Mouse (Mus musculus) lung, adult 2 months (tissue): Measurements from ENCODE around the gene Micall1. TPM values are rescaled to one million over a fixed set of nuclear protein-coding genes. Genes with fewer than 3 reads are reported as not detected.
A peak's percentile ranks its signal among the peaks of the same experiment; 100 is the strongest.

ENCODE experiments used
- DNase-seq: peaks from one replicate; pipeline ENCODE4 v3.0.0; 2022
- H3K4me1 ChIP-seq: fragments of 200-500 bp; 2 replicates; pipeline ENCODE4 v1.6.1; 2011; ENCODE audit warnings: low read length; ENCODE audit not compliant: control insufficient read depth, insufficient read depth
- H3K4me3 ChIP-seq: fragments of 200-500 bp; replicated peaks from 2 replicates; pipeline ENCODE3; 2011; ENCODE audit warnings: low read depth, mild to moderate bottlenecking, control low read depth, low read length; ENCODE audit errors: extremely low read depth
- CTCF ChIP-seq: fragments of 200-500 bp; IDR thresholded peaks from 2 replicates; pipeline ENCODE4 v1.5.1; 2011; ENCODE audit warnings: mild to moderate bottlenecking, low read length, control low read depth; ENCODE audit not compliant: insufficient read depth
- POLR2A ChIP-seq: fragments of 200-500 bp; IDR thresholded peaks from 2 replicates; pipeline ENCODE4 v1.6.1; 2011; ENCODE audit warnings: low read depth, mild to moderate bottlenecking, control low read depth, low read length, borderline replicate concordance; ENCODE audit errors: extremely low read depth
- WGBS: fragments of 180-500 bp; shearing (Covaris S2); methylation state at CpG from one replicate; pipeline ENCODE4 v1.1.7; 2018; 5-methylcytosine and 5-hydroxymethylcytosine counted together
- polyA plus RNA-seq: library from polyadenylated mRNA; depleted of rRNA; stranded (reverse); fragments of >200 nt; gene quantifications from 2 replicates; pipeline ENCODE4 v1.2.3, GENCODE M21; 2012

Micall1 gene
- polyA plus RNA-seq, 1 experiment = 31.9 TPM

- Histone ChIP-seq H3K4me1 (peaks cover 10% of the 10 kb centered on the region), H3K4me3 (no peak overlapping the region)
- no peak for DNase-seq
- TF ChIP-seq POLR2A (no peak), CTCF (no peak)
- WGBS = 32% methylated on average over 7 of the region's 7 CpGs
Observed at GRCm38 (mm10) chr15:79107966-79108365, 732 bp upstream of the Micall1 start.

DNA sequence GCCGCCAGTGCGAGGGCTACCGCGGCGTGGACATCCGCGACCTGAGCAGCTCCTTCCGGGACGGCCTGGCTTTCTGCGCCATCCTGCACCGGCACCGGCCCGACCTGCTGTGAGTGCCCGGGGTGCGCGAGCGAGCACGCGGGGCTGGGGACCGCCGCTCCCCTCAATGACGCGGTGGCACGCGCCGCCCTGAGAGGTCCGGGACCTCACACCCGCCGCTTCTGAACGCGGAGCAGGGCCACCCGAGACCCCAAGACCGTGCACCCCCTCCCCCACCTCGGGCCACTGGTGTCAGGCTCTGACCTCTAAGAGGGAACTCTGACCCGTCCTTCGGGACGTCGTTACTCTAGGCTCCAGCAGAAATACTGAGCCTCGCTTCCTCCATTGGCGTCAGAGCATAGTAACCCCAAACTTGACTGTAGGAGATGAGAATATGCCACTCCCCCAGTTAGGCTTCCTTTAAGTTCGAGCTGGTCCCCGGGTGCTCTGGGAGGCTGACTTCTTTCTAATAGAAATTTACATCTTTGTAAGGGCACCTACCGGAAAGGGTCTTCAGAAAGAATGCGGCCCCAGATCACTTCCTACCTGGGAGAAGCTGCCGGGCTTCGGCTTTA lies 730 bp downstream of the Micall1 start:
- WGBS = 1% methylated on average over 46 of the region's 46 CpGs

GRCm38 (mm10) chr15:79110031-79110430 lies 1.3 kb downstream of the Micall1 start:
- Histone ChIP-seq H3K4me3 (peak overlapping the region; percentile 83), H3K4me1 (peaks cover 10% of the 10 kb centered on the region)
- no peak for DNase-seq
- 18% methylated on average over 9 of the region's 9 CpGs for WGBS
- no peak for TF ChIP-seq CTCF
- TF ChIP-seq POLR2A = no peak

More for the DNA sequence above, 730 bp downstream of the Micall1 start:
- H3K4me1 ChIP-seq = peaks cover 10% of the 10 kb centered on the region
- no peak for DNase-seq
- H3K4me3 ChIP-seq = peak overlapping the region; percentile 83
- TF ChIP-seq CTCF (no peak), POLR2A (no peak)

DNA sequence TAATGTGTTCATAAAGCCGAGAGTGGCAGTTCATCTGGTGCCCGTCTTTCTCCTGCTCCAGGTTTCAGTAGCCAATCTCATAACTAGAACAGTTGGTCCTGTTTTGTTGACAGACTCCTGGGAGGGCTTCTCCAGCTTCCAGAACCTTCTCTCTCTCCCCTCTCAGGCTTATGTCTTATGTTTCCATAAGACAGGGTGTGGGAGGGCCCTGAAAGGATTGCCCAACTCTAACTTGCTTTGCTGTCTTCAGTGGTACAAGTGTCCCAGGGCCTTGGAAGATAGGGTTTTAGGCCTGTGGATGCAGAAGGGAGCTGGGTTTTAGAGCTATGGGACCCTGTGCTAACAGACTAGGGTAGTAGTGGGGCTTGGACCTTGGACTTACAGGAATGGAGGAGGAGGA lies 1.8 kb downstream of the Micall1 start:
- Histone ChIP-seq H3K4me1 (peaks cover 10% of the 10 kb centered on the region), H3K4me3 (no peak overlapping the region)
- 57% methylated on average over 2 of the region's 2 CpGs for WGBS
- TF ChIP-seq POLR2A = no peak
- no peak for TF ChIP-seq CTCF
- DNase-seq = no peak

DNA sequence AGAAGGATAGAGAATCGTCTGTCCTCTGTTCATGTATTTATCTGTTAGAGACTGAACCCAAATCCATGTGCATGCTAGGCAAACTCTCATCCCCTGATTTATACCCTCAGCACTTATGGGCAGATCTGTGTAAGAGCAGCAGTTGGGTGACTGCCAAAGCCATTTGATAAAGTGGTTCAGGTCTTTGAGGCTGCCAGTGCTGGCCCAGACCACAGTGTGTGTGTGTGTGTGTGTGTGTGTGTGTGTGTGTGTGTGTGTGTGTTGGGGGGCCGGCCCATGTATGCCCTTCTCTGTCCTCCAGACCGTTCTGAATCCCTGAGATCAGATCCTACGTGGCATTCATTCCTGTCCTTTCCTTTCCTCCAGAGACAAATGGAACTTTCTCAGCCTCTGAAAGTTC lies 3.1 kb downstream of the Micall1 start:
- TF ChIP-seq POLR2A (no peak), CTCF (no peak)
- Histone ChIP-seq H3K4me3 (no peak overlapping the region), H3K4me1 (peaks cover 10% of the 10 kb centered on the region)
- 37% methylated on average over 4 of the region's 4 CpGs for WGBS
- DNase-seq = no peak

- WGBS = 26% methylated on average over 5 of the region's 5 CpGs
- Histone ChIP-seq H3K4me1 (peaks cover 6% of the 10 kb centered on the region), H3K4me3 (no peak overlapping the region)
- DNase-seq = no peak
- TF ChIP-seq CTCF (no peak), POLR2A (no peak)
Observed at GRCm38 (mm10) chr15:79115276-79115675, 6.6 kb downstream of the Micall1 start.

- H3K4me1 ChIP-seq = no peaks in the 10 kb centered on the region
- no peak for DNase-seq
- 81% methylated on average over 9 of the region's 9 CpGs for WGBS
- no peak overlapping the region for H3K4me3 ChIP-seq
- TF ChIP-seq CTCF (no peak), POLR2A (no peak)
Observed at GRCm38 (mm10) chr15:79119491-79119890, 10.8 kb downstream of the Micall1 start.

GRCm38 (mm10) chr15:79122119-79122518 lies 13.4 kb downstream of the Micall1 start:
- TF ChIP-seq CTCF = no peak
- TF ChIP-seq POLR2A = no peak
- Histone ChIP-seq H3K4me1 (no peaks in the 10 kb centered on the region), H3K4me3 (no peak overlapping the region)
- WGBS = 79% methylated on average over 4 of the region's 4 CpGs
- no peak for DNase-seq

DNA sequence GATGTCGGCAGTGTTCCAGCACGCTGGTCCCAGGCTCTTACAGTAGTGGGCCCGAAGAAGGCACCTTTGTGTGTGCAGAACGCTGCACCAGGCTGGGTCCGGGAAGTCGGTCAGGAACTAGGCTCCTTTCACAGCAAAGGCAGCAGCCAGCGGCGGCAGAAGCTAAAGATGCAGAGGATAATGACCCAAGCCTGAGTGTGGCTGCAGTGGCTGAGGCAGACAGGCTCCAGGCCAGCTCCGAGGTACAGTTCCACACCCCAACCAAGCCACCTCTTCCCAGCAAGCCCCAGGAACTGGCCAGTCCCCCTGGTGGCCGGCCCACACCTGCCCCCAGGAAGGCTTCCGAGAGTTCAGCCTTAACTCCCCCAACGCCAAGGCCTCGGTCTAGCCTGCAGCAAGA lies 13.8 kb downstream of the Micall1 start:
- DNase-seq = no peak
- 88% methylated on average over 13 of the region's 13 CpGs for WGBS
- TF ChIP-seq POLR2A = no peak
- no peak for TF ChIP-seq CTCF

GRCm38 (mm10) chr15:79123751-79124150 lies 15.1 kb downstream of the Micall1 start:
- Histone ChIP-seq H3K4me1 (no peaks in the 10 kb centered on the region), H3K4me3 (no peak overlapping the region)
- DNase-seq = no peak
- TF ChIP-seq POLR2A = no peak
- WGBS = 74% methylated on average over 6 of the region's 6 CpGs

More for the DNA sequence above, 13.8 kb downstream of the Micall1 start:
- no peaks in the 10 kb centered on the region for H3K4me1 ChIP-seq
- no peak overlapping the region for H3K4me3 ChIP-seq
